Mouse (Mus musculus) spleen, postnatal 10 days (tissue): Measurements from ENCODE around the gene Nmur2.

Experiments
- DNase-seq, 2 experiments: peaks; one replicate each; pipeline ENCODE4 v3.0.0; 2021 to 2022; ENCODE audit warnings: low spot score in 2 of 2

The Nmur2 gene

DNA sequence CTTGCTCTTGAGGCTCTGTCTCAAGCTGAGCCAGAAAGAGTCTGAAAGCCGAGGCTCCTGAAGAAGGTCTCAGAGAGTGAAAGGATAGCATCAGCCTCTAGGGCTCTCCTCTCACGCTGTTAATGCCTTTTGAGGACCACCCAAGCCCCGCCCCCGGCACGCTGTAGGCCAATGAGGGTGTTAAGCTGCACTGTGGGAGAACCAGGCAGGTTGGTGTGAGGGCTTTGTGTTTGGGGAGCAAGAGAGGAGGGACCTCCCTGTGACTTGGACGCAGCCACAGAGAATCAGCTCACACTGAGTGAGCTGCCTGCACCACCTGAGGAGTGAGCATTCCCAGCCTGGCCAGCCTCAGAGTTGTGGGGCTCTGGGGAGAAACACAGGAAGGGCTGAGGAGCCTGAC lies at the start of gene Nmur2:
Gene Nmur2, minus strand, starts transcription at position 94 of the 400 bp plus-strand sequence.
- no peak for DNase-seq

- DNase-seq: no peak
Observed at GRCm38 (mm10) chr11:56089127-56089689, 48.4 kb upstream of the Nmur2 start.

GRCm38 (mm10) chr11:56072131-56072530 lies 31.3 kb upstream of the Nmur2 start:
- DNase-seq: no peak

DNA sequence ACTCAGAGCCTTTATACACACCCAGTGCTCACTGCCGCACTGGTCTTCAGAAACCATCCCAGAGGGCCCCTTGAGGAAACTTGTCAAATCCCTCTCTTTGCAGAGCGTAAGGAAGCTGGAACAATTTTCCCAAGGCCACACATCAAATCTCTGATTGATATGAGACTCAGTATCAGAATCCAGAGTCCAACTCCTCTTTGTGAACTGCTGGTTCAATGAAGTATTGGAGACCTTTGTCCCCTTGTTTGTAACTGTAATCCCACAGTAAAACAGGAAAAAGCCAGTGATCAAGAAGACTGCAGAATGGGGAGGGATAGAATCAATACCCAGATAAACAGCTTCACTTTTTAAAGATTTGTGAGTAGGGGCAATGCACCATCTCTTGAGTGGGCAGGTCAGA lies 28.8 kb upstream of the Nmur2 start:
- no peak for DNase-seq

GRCm38 (mm10) chr11:56065147-56065546 lies 24.3 kb upstream of the Nmur2 start:
- no peak for DNase-seq

GRCm38 (mm10) chr11:56064575-56064974 lies 23.8 kb upstream of the Nmur2 start:
- no peak for DNase-seq

DNA sequence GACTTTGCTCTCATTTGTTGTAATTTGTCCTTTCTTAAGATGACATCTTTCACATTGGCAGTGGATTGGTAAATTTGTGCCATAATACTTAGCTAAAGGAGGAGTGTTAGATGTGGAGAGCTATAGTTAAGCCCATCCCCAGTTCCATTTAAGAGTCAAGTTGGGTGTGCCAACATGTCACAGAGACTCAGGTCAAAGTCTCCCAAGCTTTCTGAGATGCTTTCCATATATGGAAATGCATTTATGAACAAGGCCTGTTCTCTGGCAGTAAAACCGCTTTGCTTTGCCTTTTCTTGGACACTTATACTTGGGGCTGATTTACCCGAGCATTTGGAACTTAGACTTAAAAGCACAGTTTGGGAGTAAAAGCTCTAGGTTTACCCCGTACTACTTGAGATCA lies 18.4 kb upstream of the Nmur2 start:
- DNase-seq: no peak

DNA sequence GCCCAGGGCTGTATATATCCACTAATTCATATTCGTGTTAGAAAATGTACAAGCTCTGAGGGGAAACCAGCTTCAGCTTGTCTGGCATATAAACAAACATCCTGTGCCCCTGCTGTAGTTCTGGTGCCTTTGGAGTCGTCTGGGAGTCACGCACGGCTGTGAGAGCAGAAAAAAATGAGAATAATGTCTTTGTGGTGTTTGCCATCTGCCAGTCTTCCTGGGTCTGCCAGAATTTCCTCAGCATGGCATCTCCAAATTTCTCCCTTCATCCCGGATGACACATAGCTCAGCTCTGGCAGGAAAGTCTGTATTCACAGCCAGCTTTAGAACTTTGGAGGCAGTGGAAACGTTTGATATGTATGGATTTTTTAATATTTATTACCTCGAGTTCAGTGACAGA lies 13.6 kb upstream of the Nmur2 start:
- DNase-seq: no peak

DNA sequence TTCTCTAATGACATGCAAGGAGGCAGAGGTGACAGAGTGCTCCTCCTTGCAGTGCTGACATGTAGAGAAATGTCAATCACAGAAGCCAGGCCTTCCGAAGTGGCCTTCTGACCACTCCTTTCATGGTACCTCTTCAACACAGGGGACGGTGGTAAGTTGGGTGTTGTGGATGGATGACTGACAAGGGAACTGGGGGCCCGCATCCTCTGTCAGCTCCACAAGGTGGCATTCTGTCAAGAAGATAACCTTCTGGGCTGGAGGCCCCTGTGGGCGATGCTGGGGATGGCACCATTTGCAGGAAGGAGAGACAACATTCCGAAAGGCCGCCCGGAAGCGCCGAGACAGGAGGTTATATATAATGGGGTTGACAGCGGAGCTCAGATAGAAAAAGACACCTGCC lies 14.0 kb downstream of the Nmur2 start:
- DNase-seq: no peak

- DNase-seq: no peak
Observed at GRCm38 (mm10) chr11:56025746-56026570, 14.9 kb downstream of the Nmur2 start.

DNA sequence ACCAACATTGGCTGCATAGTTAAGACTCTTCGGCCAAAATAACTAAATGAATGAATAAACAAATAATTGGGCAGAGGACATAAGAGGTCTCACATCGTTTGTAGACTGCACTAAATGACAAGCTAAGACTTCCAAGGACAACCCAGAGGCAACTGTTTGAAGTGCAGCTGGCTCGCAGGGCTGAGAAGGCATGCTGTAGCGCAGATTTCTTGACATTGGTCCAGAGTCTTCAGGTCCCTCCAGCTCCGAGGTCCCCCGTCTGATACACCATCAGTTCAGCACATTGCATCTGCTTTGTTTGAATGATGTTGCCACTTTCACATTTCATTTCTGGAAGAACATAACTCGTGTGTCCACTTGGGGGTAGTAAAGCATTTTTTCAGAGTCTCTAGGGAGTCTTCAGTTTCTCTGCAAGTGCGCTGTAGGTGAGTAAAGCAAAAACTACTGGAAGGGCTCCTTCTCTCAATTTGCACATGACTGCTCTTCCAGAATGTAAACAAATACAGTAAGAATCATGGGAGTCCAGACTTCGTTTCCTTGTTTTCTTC lies 27.2 kb downstream of the Nmur2 start:
- no peak for DNase-seq

GRCm38 (mm10) chr11:56012396-56012795 lies 28.4 kb downstream of the Nmur2 start:
- DNase-seq: no peak

- no peak for DNase-seq
Observed at GRCm38 (mm10) chr11:56008277-56008676, 32.5 kb downstream of the Nmur2 start.

DNA sequence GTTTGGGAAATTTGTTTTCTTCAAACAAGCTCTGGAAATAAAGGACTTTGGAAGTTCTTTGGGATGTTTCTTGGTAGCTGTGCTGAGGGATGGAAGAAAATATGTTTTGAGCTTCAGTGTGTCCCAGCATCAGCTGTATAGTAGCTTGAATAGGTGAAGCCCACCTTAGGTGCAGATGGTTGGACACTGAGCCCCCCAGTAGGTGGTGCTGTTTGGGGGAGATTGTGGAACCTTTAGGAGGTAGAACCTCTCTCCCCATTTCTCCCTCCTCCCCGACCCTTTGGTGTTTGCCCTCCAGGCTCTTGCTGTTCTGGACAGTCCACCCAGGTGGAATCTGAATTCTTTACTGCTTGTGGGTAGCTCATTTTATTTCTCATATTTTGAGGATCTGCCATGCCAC lies 48.0 kb downstream of the Nmur2 start:
- no peak for DNase-seq

- no peak for DNase-seq
Observed at GRCm38 (mm10) chr11:55992148-55992547, 48.7 kb downstream of the Nmur2 start.

- DNase-seq: peak in 1 of 2 experiments; percentile 16
Observed at GRCm38 (mm10) chr11:55991505-55992066, 49.2 kb downstream of the Nmur2 start.

DNA sequence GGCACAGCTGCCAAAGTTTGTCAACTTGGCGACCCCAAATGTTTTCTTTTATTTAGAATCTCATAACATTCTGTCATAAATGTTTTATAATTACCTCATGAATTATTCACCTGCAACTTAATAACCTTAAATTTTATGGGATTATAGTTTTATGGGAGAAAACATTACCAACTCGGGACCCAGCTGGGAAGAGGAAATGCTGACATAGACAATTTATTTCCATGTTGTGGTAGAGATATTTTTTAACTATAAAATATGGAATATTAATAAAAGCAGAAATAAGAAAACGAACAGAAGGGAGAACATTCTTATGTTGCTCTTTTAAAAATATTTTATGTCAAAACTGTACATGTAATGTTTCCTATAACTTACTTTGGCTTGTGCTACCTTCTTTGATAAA lies 56.2 kb downstream of the Nmur2 start:
- DNase-seq: no peak

DNA sequence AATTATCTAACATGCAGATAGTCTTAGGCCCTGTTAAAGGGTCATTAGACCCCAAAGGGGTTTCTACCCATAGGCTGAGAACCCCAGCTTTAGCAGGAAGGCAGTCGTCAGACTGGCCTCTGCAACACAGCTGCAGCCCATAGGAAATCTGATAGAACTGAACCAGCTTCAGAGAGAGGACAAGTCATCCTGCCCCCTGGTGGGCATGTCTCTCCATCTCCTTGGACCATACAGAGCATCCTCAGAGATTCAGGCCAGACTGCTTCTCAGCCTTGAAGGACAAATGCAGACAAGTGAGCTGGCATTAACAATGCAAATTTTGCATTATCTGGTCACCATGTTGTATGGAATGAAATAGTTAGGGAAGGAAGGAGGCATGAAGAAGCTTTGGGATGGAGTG lies 59.2 kb downstream of the Nmur2 start:
- no peak for DNase-seq

- DNase-seq: no peak
Observed at GRCm38 (mm10) chr11:55978146-55978545, 62.7 kb downstream of the Nmur2 start.
